ENCODE assay signal across 10 mouse cellular contexts in the genomic region with DNA sequence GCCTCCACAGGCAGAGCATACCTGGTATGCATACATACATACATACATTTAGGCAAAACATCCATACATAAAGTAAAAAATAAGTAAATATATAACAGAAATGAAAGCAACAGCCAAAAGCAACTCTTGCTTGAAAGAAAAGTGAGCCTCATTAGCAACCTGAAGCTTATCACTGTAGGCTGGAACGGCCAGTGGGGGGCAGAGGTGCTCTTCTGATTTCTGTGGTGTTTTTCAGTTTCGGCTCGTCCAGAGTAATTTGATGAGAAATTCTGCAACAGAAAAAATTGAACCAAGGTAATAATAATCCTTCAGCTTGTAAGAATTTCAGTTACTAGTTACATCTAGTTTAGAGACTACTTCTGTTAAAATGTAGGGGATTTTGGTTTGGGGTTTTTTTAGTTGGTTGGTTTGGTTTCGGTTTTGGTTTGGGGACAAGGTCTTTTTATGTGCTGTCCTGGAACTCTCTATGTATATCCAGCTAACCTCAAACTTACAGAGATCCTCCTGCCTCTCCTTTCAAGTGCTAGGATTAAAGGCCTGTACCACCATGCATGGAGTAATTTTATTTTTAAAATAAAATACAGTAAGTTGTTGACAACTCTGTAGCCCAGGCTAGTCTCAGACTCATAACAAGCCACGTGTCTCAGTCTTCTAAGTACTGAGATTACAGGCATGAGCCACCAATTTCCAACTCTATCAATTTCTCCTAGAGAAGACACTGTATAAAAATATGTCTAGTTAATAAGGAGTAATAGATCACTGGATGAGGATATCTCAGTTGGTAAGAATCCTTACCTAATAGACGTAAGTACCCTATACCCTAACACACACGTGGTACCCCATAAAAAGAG. TPM values are rescaled to one million over a fixed set of nuclear protein-coding genes. Genes with fewer than 3 reads are reported as not detected.
DNase-seq lines count a peak whose midpoint lies in the region; ATAC-seq and TF ChIP-seq lines count a peak whose summit lies in the region.
"Had no signal": no experiment of that assay in that cellular context is flagged by ENCODE, and none has a peak within 500 bp of the region (broad histone marks: within the 10 kb centered on the region; RNA-seq: fewer than 3 reads in every experiment).

No protein-coding gene starts in this region.

- no peak overlapping the region for H3K27ac ChIP-seq in heart, postnatal 0 days (ENCODE audit: low read depth)
- no peak overlapping the region for H3K27ac ChIP-seq in embryonic facial prominence, embryonic 11.5 days (replicated peaks; ENCODE audit: low read depth, low read length)
- H3K27ac ChIP-seq: forebrain, embryonic 10.5 days; hindbrain, embryonic 14.5 days had no signal

- peak; percentile 53 for TF ChIP-seq CTCF in heart, postnatal 0 days (IDR thresholded peaks at IDR 0.05; ENCODE audit: low read depth)

- no peak overlapping the region for H3K4me3 ChIP-seq in heart, postnatal 0 days (ENCODE audit: low read depth, low read length)
- H3K4me3 ChIP-seq in embryonic facial prominence, embryonic 11.5 days (ENCODE audit: low read depth, low read length), result no peak overlapping the region
- H3K4me3 ChIP-seq: forebrain, embryonic 10.5 days had no signal

- H3K4me2 ChIP-seq in heart, postnatal 0 days (ENCODE audit: low read depth, low read length), result no peak overlapping the region
- no peak overlapping the region for H3K4me2 ChIP-seq in embryonic facial prominence, embryonic 11.5 days (ENCODE audit: low read depth, low read length)
- H3K4me2 ChIP-seq: hindbrain, embryonic 14.5 days had no signal

- H3K27me3 ChIP-seq in heart, postnatal 0 days (ENCODE audit: control insufficient read depth, insufficient read depth, low read length), result no peaks in the 10 kb centered on the region
- no peaks in the 10 kb centered on the region for H3K27me3 ChIP-seq in embryonic facial prominence, embryonic 11.5 days (ENCODE audit: control insufficient read depth, insufficient read depth, low read length)

- DNase-seq in heart, postnatal 0 days (ENCODE audit: low spot score), result no peak
- no peak for DNase-seq in heart, adult 11 months
- DNase-seq in thymus, postnatal 4 days, result peak; percentile 21
- DNase-seq in thymus, postnatal 25 days, result no peak
- DNase-seq in embryonic facial prominence, embryonic 11.5 days (ENCODE audit: low spot score), result peak; percentile 46
- DNase-seq in left cerebral cortex, postnatal 25 days (ENCODE audit: low spot score in 2 of 2), result no peak
- DNase-seq in gastrocnemius, postnatal 25 days, result no peak
- DNase-seq in left cerebral cortex, postnatal 14 days (ENCODE audit: low spot score in 2 of 2), result no peak

- H3K9me3 ChIP-seq in heart, postnatal 0 days (replicated peaks; ENCODE audit: control insufficient read depth, low read length), result no peaks in the 10 kb centered on the region
- H3K9me3 ChIP-seq in embryonic facial prominence, embryonic 11.5 days (replicated peaks; ENCODE audit: control insufficient read depth, low read length), result no peaks in the 10 kb centered on the region
- H3K9me3 ChIP-seq: forebrain, embryonic 10.5 days had no signal

- ATAC-seq in heart, postnatal 0 days (ENCODE audit: insufficient read depth, low read depth), result no peak
- ATAC-seq in embryonic facial prominence, embryonic 11.5 days (replicated peaks; ENCODE audit: insufficient number of reproducible peaks, low FRiP score, low TSS enrichment, low read depth), result no peak

- TF ChIP-seq EP300 in heart, postnatal 0 days (IDR thresholded peaks at IDR 0.05; ENCODE audit: low read depth), result no peak

- no peaks in the 10 kb centered on the region for H3K4me1 ChIP-seq in heart, postnatal 0 days (ENCODE audit: control insufficient read depth, insufficient read depth)
- H3K4me1 ChIP-seq in embryonic facial prominence, embryonic 11.5 days (ENCODE audit: control insufficient read depth, insufficient read depth, low read length), result no peaks in the 10 kb centered on the region
- H3K4me1 ChIP-seq: forebrain, embryonic 10.5 days had no signal

- H3K36me3 ChIP-seq in heart, postnatal 0 days (replicated peaks; ENCODE audit: control insufficient read depth, insufficient read depth, low read length), result peaks cover 93% of the 10 kb centered on the region
- H3K36me3 ChIP-seq in embryonic facial prominence, embryonic 11.5 days (replicated peaks; ENCODE audit: control insufficient read depth, insufficient read depth, low read depth, low read length), result no peaks in the 10 kb centered on the region; the same call in 1 of the 2 replicates

- intact Hi-C loops in left cerebral cortex, postnatal 25 days (cut with DNase I), result loop anchor here (5.0 kb wide), 1 partner anchor 122 kb away; no protein-coding TSS in a partner anchor
- intact Hi-C loops in left cerebral cortex, postnatal 14 days (cut with DNase I), result loop anchor here (10.0 kb wide), 1 partner anchor 125 kb away; no protein-coding TSS in a partner anchor

- H3K9ac ChIP-seq in heart, postnatal 0 days (replicated peaks; ENCODE audit: low read depth, low read length), result no peak overlapping the region
- H3K9ac ChIP-seq in embryonic facial prominence, embryonic 11.5 days (replicated peaks; ENCODE audit: low read length), result no peak overlapping the region
- H3K9ac ChIP-seq: hindbrain, embryonic 14.5 days had no signal

- WGBS in heart, postnatal 0 days, result 69% methylated on average over 7 of the region's 7 CpGs
- 86% methylated on average over 7 of the region's 7 CpGs for WGBS in embryonic facial prominence, embryonic 11.5 days

RNA-seq across cellular contexts. Expression of a gene that starts 13.3 kb away (rescaled TPM):
- total RNA-seq in heart, postnatal 0 days (2014; rRNA removed; ENCODE audit: low replicate concordance), result 47.3 and 68.3 TPM in 2 replicates
- polyA plus RNA-seq in heart, postnatal 0 days (2015; fragmentation: Nextera tagmentation; extraction: Ambion mirVana), result 32.5 and 32.9 TPM in 2 replicates
- polyA plus RNA-seq in embryonic facial prominence, embryonic 11.5 days (2014; fragmentation: Nextera tagmentation; extraction: Ambion mirVana), result 212 and 213 TPM in 2 replicates
- total RNA-seq in left cerebral cortex, postnatal 25 days (2021), result 10 to 100 TPM; 61.5 to 61.7 TPM
- 10 to 100 TPM; 18.4 to 19.2 TPM for total RNA-seq in gastrocnemius, postnatal 25 days (2021)
- total RNA-seq in left cerebral cortex, postnatal 14 days (2021), result 10 to 100 TPM; 53.9 to 54.6 TPM

RNA-seq across cellular contexts. Expression of a gene that starts 13.5 kb away (rescaled TPM):
- 47.2 and 66.3 TPM in 2 replicates for total RNA-seq in heart, postnatal 0 days (2014; rRNA removed; ENCODE audit: low replicate concordance)
- 54.2 and 55.8 TPM in 2 replicates for polyA plus RNA-seq in heart, postnatal 0 days (2015; fragmentation: Nextera tagmentation; extraction: Ambion mirVana)
- polyA plus RNA-seq in embryonic facial prominence, embryonic 11.5 days (2014; fragmentation: Nextera tagmentation; extraction: Ambion mirVana), result 74.9 and 75.6 TPM in 2 replicates
- total RNA-seq in left cerebral cortex, postnatal 25 days (2021), result 10 to 100 TPM; 55.8 to 56.3 TPM
- 10 to 100 TPM; 56.0 to 63.1 TPM for total RNA-seq in gastrocnemius, postnatal 25 days (2021)
- 10 to 100 TPM; 54.8 to 56.2 TPM for total RNA-seq in left cerebral cortex, postnatal 14 days (2021)

RNA-seq across cellular contexts. Expression of a gene that starts 42.4 kb away (rescaled TPM):
- 10.8 and 14.8 TPM in 2 replicates for total RNA-seq in heart, postnatal 0 days (2014; rRNA removed; ENCODE audit: low replicate concordance)
- 3.6 and 3.7 TPM in 2 replicates for polyA plus RNA-seq in heart, postnatal 0 days (2015; fragmentation: Nextera tagmentation; extraction: Ambion mirVana)
- polyA plus RNA-seq in embryonic facial prominence, embryonic 11.5 days (2014; fragmentation: Nextera tagmentation; extraction: Ambion mirVana), result 5.6 and 6.8 TPM in 2 replicates
- 10 to 100 TPM; 15.9 to 19.0 TPM for total RNA-seq in left cerebral cortex, postnatal 25 days (2021)
- total RNA-seq in gastrocnemius, postnatal 25 days (2021), result 1 to 10 TPM; 3.2 to 3.3 TPM
- 10 to 100 TPM; 15.6 to 16.9 TPM for total RNA-seq in left cerebral cortex, postnatal 14 days (2021)

RNA-seq across cellular contexts. Expression of a gene that starts 54.2 kb away (rescaled TPM):
- total RNA-seq in heart, postnatal 0 days (2014; rRNA removed; ENCODE audit: low replicate concordance), result 3.2 and 3.9 TPM in 2 replicates
- 1.1 and 1.4 TPM in 2 replicates for polyA plus RNA-seq in heart, postnatal 0 days (2015; fragmentation: Nextera tagmentation; extraction: Ambion mirVana)
- polyA plus RNA-seq in embryonic facial prominence, embryonic 11.5 days (2014; fragmentation: Nextera tagmentation; extraction: Ambion mirVana), result 0.15 and 0.66 TPM in 2 replicates
- 100 to 1,000 TPM; 110 to 121 TPM for total RNA-seq in left cerebral cortex, postnatal 25 days (2021)
- 1 to 10 TPM; 6.5 to 6.8 TPM for total RNA-seq in gastrocnemius, postnatal 25 days (2021)
- 100 to 1,000 TPM in 1 of 2 experiments, 10 to 100 TPM in 1; 98.4 to 107 TPM for total RNA-seq in left cerebral cortex, postnatal 14 days (2021)

RNA-seq across cellular contexts. Expression of a gene that starts 59.8 kb away (rescaled TPM):
- total RNA-seq in heart, postnatal 0 days (2014; rRNA removed; ENCODE audit: low replicate concordance), result 9.9 and 15.8 TPM in 2 replicates
- 11.3 and 12.6 TPM in 2 replicates for polyA plus RNA-seq in heart, postnatal 0 days (2015; fragmentation: Nextera tagmentation; extraction: Ambion mirVana)
- polyA plus RNA-seq in embryonic facial prominence, embryonic 11.5 days (2014; fragmentation: Nextera tagmentation; extraction: Ambion mirVana), result 15.1 and 17.4 TPM in 2 replicates
- total RNA-seq in left cerebral cortex, postnatal 25 days (2021), result 10 to 100 TPM; 86.2 to 88.7 TPM
- 10 to 100 TPM; 43.5 to 45.3 TPM for total RNA-seq in gastrocnemius, postnatal 25 days (2021)
- total RNA-seq in left cerebral cortex, postnatal 14 days (2021), result 10 to 100 TPM; 84.6 to 88.4 TPM

Comparison
In these comparisons a context has a peak if more than half of its experiments do, and no peak if none do; other contexts are left out.
1. DNase-seq: peak in thymus, postnatal 4 days (single experiment) and embryonic facial prominence, embryonic 11.5 days (single experiment); none in heart, postnatal 0 days (single experiment), heart, adult 11 months (single experiment), thymus, postnatal 25 days (single experiment), left cerebral cortex, postnatal 25 days (0 of 2), gastrocnemius, postnatal 25 days (single experiment) and left cerebral cortex, postnatal 14 days (0 of 2).